Mouse (Mus musculus): ENCODE measurements around the gene Ftcd. TPM values are rescaled to one million over a fixed set of nuclear protein-coding genes. Genes with fewer than 3 reads are reported as not detected.
A peak's percentile ranks its signal among the peaks of the same experiment; 100 is the strongest.

Ftcd gene
- polyA plus RNA-seq, 1 experiment from 2014 or later, result not detected

DNA sequence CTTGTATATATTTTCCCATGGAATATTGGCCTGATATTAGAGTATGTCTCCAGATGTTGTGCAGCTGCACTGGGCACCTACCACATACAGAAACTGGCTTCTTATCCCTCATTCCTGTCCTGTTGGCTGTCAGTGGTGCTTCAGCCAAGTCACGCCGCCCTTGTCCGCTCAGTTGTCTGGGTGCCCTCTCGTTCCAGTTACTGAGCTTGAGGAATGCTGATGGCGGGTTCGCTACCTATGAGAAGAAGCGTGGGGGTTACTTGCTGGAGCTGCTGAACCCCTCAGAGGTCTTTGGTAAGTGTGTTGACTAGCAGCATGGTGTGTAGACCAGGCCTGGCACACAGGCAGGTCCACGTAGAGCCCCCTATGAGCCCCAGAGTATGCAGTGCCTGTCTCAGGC, 28.9 kb upstream of the Ftcd start:
- ATAC-seq (ENCODE audit: low FRiP score), result no peak
- Histone ChIP-seq H3K4me1 (replicated peaks; ENCODE audit: control insufficient read depth, insufficient read depth, low read length) (no peaks in the 10 kb centered on the region), H3K27me3 (ENCODE audit: control insufficient read depth, insufficient read depth, low read length) (no peaks in the 10 kb centered on the region), H3K9me3 (ENCODE audit: control insufficient read depth, low read length) (no peaks in the 10 kb centered on the region), H3K9ac (ENCODE audit: low read depth, low read length) (no peak overlapping the region), H3K4me3 (ENCODE audit: low read depth, low read length) (no peak overlapping the region), H3K4me2 (replicated peaks; ENCODE audit: low read depth, low read length) (no peak overlapping the region), H3K27ac (ENCODE audit: low read depth, low read length) (no peak overlapping the region), H3K36me3 (ENCODE audit: control insufficient read depth, insufficient read depth, low read length) (peaks cover 29% of the 10 kb centered on the region)
- no peak for DNase-seq (ENCODE audit: low spot score)
- WGBS, result 95% methylated on average over 8 of the region's 8 CpGs

DNA sequence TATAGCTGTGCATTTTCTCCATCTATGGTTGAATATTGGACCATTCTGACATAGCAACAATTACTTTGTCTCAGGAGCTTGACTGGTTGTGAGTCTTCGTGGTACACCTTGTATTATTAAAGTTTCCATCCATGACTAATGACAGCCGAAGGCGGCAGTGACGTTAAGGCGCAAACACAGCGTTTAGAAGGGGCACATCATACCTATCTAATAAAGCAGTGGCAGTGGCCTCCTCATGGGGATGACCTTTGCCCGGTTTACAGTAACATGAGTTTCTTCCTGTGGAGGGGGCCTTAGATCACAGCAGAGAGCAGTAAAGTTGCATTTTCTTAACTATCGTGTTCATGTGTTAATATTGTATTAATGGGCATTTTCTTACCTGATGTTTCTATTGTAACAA, 27.2 kb upstream of the Ftcd start:
- H3K27ac ChIP-seq (ENCODE audit: low read depth, low read length), result no peak overlapping the region
- H3K9ac ChIP-seq (ENCODE audit: low read depth, low read length), result no peak overlapping the region
- H3K4me2 ChIP-seq (replicated peaks; ENCODE audit: low read depth, low read length), result no peak overlapping the region
- H3K36me3 ChIP-seq (ENCODE audit: control insufficient read depth, insufficient read depth, low read length), result peaks cover 30% of the 10 kb centered on the region
- H3K27me3 ChIP-seq (ENCODE audit: control insufficient read depth, insufficient read depth, low read length), result no peaks in the 10 kb centered on the region
- ATAC-seq (ENCODE audit: low FRiP score), result no peak
- no peaks in the 10 kb centered on the region for H3K4me1 ChIP-seq (replicated peaks; ENCODE audit: control insufficient read depth, insufficient read depth, low read length)
- no peak overlapping the region for H3K4me3 ChIP-seq (ENCODE audit: low read depth, low read length)
- 93% methylated on average over 8 of the region's 8 CpGs for WGBS
- DNase-seq (ENCODE audit: low spot score), result no peak
- H3K9me3 ChIP-seq (ENCODE audit: control insufficient read depth, low read length), result no peaks in the 10 kb centered on the region

- ATAC-seq (ENCODE audit: low FRiP score), result no peak
- WGBS, result 86% methylated on average over 5 of the region's 5 CpGs
Measured at GRCm38 (mm10) chr10:76550458-76550857, 25.0 kb upstream of the Ftcd start.

DNA sequence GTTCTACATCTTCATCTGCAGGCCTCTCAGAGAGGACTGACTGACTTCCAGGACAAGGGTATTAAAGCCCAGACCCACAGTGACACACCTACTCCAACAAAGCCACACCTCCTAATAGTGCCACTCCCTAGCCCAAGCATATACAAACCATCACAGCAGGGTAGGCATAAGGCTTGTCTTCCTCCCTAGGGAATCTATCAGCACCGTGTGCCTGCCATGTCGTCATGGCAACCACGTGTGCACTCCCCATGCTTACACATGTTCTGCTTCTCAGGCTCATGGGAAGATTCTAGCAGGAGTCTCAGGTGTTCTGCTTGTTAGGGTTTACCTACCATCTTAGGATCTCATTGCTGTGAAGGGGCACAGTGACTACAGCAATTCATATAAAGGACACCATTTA, 23.9 kb upstream of the Ftcd start:
- 84% methylated on average over 3 of the region's 3 CpGs for WGBS
- DNase-seq (ENCODE audit: low spot score) (no peak), ATAC-seq (ENCODE audit: low FRiP score) (no peak)
- H3K9ac ChIP-seq (ENCODE audit: low read depth, low read length), result no peak overlapping the region
- H3K4me3 ChIP-seq (ENCODE audit: low read depth, low read length), result no peak overlapping the region
- no peaks in the 10 kb centered on the region for H3K27me3 ChIP-seq (ENCODE audit: control insufficient read depth, insufficient read depth, low read length)
- H3K36me3 ChIP-seq (ENCODE audit: control insufficient read depth, insufficient read depth, low read length), result peaks cover 29% of the 10 kb centered on the region; the same call in 1 of the 2 replicates
- no peaks in the 10 kb centered on the region for H3K4me1 ChIP-seq (replicated peaks; ENCODE audit: control insufficient read depth, insufficient read depth, low read length)
- H3K4me2 ChIP-seq (replicated peaks; ENCODE audit: low read depth, low read length), result no peak overlapping the region
- H3K27ac ChIP-seq (ENCODE audit: low read depth, low read length), result no peak overlapping the region
- H3K9me3 ChIP-seq (ENCODE audit: control insufficient read depth, low read length), result no peaks in the 10 kb centered on the region

More at GRCm38 (mm10) chr10:76550458-76550857, 25.0 kb upstream of the Ftcd start:
- peaks cover 31% of the 10 kb centered on the region for H3K36me3 ChIP-seq (ENCODE audit: control insufficient read depth, insufficient read depth, low read length)
- no peak overlapping the region for H3K4me3 ChIP-seq (ENCODE audit: low read depth, low read length)
- H3K4me2 ChIP-seq (replicated peaks; ENCODE audit: low read depth, low read length), result no peak overlapping the region
- H3K27ac ChIP-seq (ENCODE audit: low read depth, low read length), result no peak overlapping the region
- H3K9me3 ChIP-seq (ENCODE audit: control insufficient read depth, low read length), result no peaks in the 10 kb centered on the region
- H3K4me1 ChIP-seq (replicated peaks; ENCODE audit: control insufficient read depth, insufficient read depth, low read length), result no peaks in the 10 kb centered on the region
- DNase-seq (ENCODE audit: low spot score), result peak; percentile 14
- H3K27me3 ChIP-seq (ENCODE audit: control insufficient read depth, insufficient read depth, low read length), result no peaks in the 10 kb centered on the region
- no peak overlapping the region for H3K9ac ChIP-seq (ENCODE audit: low read depth, low read length)

GRCm38 (mm10) chr10:76554061-76554460, 21.4 kb upstream of the Ftcd start:
- no peak overlapping the region for H3K9ac ChIP-seq (ENCODE audit: low read depth, low read length)
- no peak overlapping the region for H3K4me3 ChIP-seq (ENCODE audit: low read depth, low read length)
- no peak for ATAC-seq (ENCODE audit: low FRiP score)
- H3K36me3 ChIP-seq (ENCODE audit: control insufficient read depth, insufficient read depth, low read length), result peaks cover 26% of the 10 kb centered on the region; the same call in 1 of the 2 replicates
- no peak overlapping the region for H3K4me2 ChIP-seq (replicated peaks; ENCODE audit: low read depth, low read length)
- H3K27me3 ChIP-seq (ENCODE audit: control insufficient read depth, insufficient read depth, low read length), result no peaks in the 10 kb centered on the region
- DNase-seq (ENCODE audit: low spot score), result no peak
- 92% methylated on average over 5 of the region's 5 CpGs for WGBS
- H3K4me1 ChIP-seq (replicated peaks; ENCODE audit: control insufficient read depth, insufficient read depth, low read length), result no peaks in the 10 kb centered on the region
- H3K27ac ChIP-seq (ENCODE audit: low read depth, low read length), result no peak overlapping the region
- no peaks in the 10 kb centered on the region for H3K9me3 ChIP-seq (ENCODE audit: control insufficient read depth, low read length)

DNA sequence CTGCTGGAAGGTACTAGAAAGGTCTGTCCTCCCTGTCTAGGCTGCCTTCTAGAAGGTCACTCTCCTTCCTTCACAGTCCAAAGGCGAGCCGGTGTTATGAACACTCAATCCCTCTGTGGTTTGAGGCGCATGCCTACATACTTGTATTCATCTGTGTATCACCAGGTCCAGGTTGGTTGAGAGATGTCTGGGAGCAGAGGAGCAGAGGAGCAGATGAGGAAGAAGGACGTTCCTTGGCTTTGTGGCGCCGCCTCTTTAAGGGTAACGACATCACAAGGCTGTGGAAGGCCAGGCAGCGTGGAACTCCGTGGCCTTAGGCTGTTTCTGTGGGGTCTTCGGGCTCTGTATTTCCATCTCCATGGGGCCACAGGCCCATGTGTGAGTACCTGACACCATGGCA, 13.5 kb upstream of the Ftcd start, which contains the start of gene Spatc1l:
Gene Spatc1l (plus strand): TSS at position 301 of the 400 bp plus-strand sequence.
- WGBS, result 92% methylated on average over 10 of the region's 10 CpGs
- no peaks in the 10 kb centered on the region for H3K4me1 ChIP-seq (replicated peaks; ENCODE audit: control insufficient read depth, insufficient read depth, low read length)
- no peak within 1 kb of the TSS for H3K9ac ChIP-seq (ENCODE audit: low read depth, low read length)
- no peak for ATAC-seq (ENCODE audit: low FRiP score)
- no peak for DNase-seq (ENCODE audit: low spot score)
- no peaks in the 10 kb centered on the region for H3K27me3 ChIP-seq (ENCODE audit: control insufficient read depth, insufficient read depth, low read length)
- H3K27ac ChIP-seq (ENCODE audit: low read depth, low read length), result no peak within 1 kb of the TSS
- no peaks in the 10 kb centered on the region for H3K9me3 ChIP-seq (ENCODE audit: control insufficient read depth, low read length)
- no peak within 1 kb of the TSS for H3K4me3 ChIP-seq (ENCODE audit: low read depth, low read length)
- H3K36me3 ChIP-seq (ENCODE audit: control insufficient read depth, insufficient read depth, low read length), result no peaks in the 10 kb centered on the region
- H3K4me2 ChIP-seq (replicated peaks; ENCODE audit: low read depth, low read length), result no peak within 1 kb of the TSS

- 88% methylated on average over 22 of the region's 22 CpGs for WGBS
- no peak overlapping the region for H3K4me3 ChIP-seq (ENCODE audit: low read depth, low read length)
- no peaks in the 10 kb centered on the region for H3K27me3 ChIP-seq (ENCODE audit: control insufficient read depth, insufficient read depth, low read length)
- no peak overlapping the region for H3K9ac ChIP-seq (ENCODE audit: low read depth, low read length)
- H3K4me1 ChIP-seq (replicated peaks; ENCODE audit: control insufficient read depth, insufficient read depth, low read length), result no peaks in the 10 kb centered on the region
- DNase-seq (ENCODE audit: low spot score) (no peak), ATAC-seq (ENCODE audit: low FRiP score) (no peak)
- H3K27ac ChIP-seq (ENCODE audit: low read depth, low read length), result no peak overlapping the region
- no peaks in the 10 kb centered on the region for H3K36me3 ChIP-seq (ENCODE audit: control insufficient read depth, insufficient read depth, low read length)
- no peaks in the 10 kb centered on the region for H3K9me3 ChIP-seq (ENCODE audit: control insufficient read depth, low read length)
- H3K4me2 ChIP-seq (replicated peaks; ENCODE audit: low read depth, low read length), result no peak overlapping the region
Measured at GRCm38 (mm10) chr10:76569996-76570685, 5.3 kb upstream of the Ftcd start.

DNA sequence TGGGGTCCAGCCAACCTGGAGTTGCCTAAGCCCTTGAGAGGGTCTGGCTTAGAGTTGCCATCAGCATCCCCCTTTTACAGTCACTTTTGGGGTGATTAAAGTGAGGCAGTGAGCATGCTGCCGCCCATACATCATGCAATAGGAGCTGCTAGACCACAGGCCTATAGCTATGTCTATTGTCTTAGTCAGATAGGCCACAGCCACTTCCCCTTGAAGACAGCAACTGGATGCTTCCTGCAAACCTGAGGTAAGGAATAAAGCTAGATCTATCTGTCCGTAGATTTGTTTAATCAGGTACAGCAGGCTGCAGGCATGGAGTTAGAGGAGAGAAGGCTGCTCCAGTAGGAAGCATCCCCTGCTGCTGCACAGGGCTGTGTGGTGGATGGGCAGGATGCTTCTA, 4.4 kb upstream of the Ftcd start:
- no peaks in the 10 kb centered on the region for H3K36me3 ChIP-seq (ENCODE audit: control insufficient read depth, insufficient read depth, low read length)
- no peak overlapping the region for H3K9ac ChIP-seq (ENCODE audit: low read depth, low read length)
- WGBS, result 81% methylated on average over 2 of the region's 2 CpGs
- no peak overlapping the region for H3K4me2 ChIP-seq (replicated peaks; ENCODE audit: low read depth, low read length)
- no peaks in the 10 kb centered on the region for H3K9me3 ChIP-seq (ENCODE audit: control insufficient read depth, low read length)
- H3K4me1 ChIP-seq (replicated peaks; ENCODE audit: control insufficient read depth, insufficient read depth, low read length), result no peaks in the 10 kb centered on the region
- H3K4me3 ChIP-seq (ENCODE audit: low read depth, low read length), result no peak overlapping the region
- DNase-seq (ENCODE audit: low spot score), result no peak
- no peaks in the 10 kb centered on the region for H3K27me3 ChIP-seq (ENCODE audit: control insufficient read depth, insufficient read depth, low read length)
- no peak for ATAC-seq (ENCODE audit: low FRiP score)
- no peak overlapping the region for H3K27ac ChIP-seq (ENCODE audit: low read depth, low read length)

GRCm38 (mm10) chr10:76572151-76572550, 3.3 kb upstream of the Ftcd start:
- H3K4me1 ChIP-seq (replicated peaks; ENCODE audit: control insufficient read depth, insufficient read depth, low read length), result no peaks in the 10 kb centered on the region
- no peak for ATAC-seq (ENCODE audit: low FRiP score)
- no peak overlapping the region for H3K9ac ChIP-seq (ENCODE audit: low read depth, low read length)
- no peaks in the 10 kb centered on the region for H3K27me3 ChIP-seq (ENCODE audit: control insufficient read depth, insufficient read depth, low read length)
- no peak overlapping the region for H3K4me3 ChIP-seq (ENCODE audit: low read depth, low read length)
- WGBS, result 75% methylated on average over 3 of the region's 3 CpGs
- no peak overlapping the region for H3K27ac ChIP-seq (ENCODE audit: low read depth, low read length)
- DNase-seq (ENCODE audit: low spot score), result no peak
- no peak overlapping the region for H3K4me2 ChIP-seq (replicated peaks; ENCODE audit: low read depth, low read length)
- no peaks in the 10 kb centered on the region for H3K36me3 ChIP-seq (ENCODE audit: control insufficient read depth, insufficient read depth, low read length)
- no peaks in the 10 kb centered on the region for H3K9me3 ChIP-seq (ENCODE audit: control insufficient read depth, low read length)
